Mouse (Mus musculus) megakaryocyte-erythroid progenitor cell, adult 5-6 weeks (primary cell): ENCODE measurements around the gene Heg1. TPM values are rescaled to one million over a fixed set of nuclear protein-coding genes. Genes with fewer than 3 reads are reported as not detected.

Experiments used
- ATAC-seq: replicated peaks from 2 replicates; pipeline ENCODE4 v1.8.0; 2016; ENCODE audit warnings: mild to moderate bottlenecking, inconsistent platforms; ENCODE audit not compliant: severe bottlenecking, poor library complexity, low FRiP score, low TSS enrichment
- total RNA-seq, 2 experiments: library from RNA; stranded (forward) in 1 of 2; stranded (reverse) in 1 of 2; fragments of 200-1000, 215-1000 nt in 1 of 2; fragments of >200 nt in 1 of 2; fragmentation: Nextera tagmentation in 1 of 2; gene quantifications; 2 replicates each; pipeline ENCODE4 v1.2.3; 2014 to 2017

Heg1 gene
- total RNA-seq, 2 experiments from 2014 or later = 54.2 to 88.3 TPM

GRCm38 (mm10) chr16:33675848-33676184 lies 8.4 kb upstream of the Heg1 start:
- no peak for ATAC-seq

- ATAC-seq = no peak
Observed at GRCm38 (mm10) chr16:33676347-33677312, 7.5 kb upstream of the Heg1 start.

- ATAC-seq = no peak
Observed at GRCm38 (mm10) chr16:33677313-33677690, 6.9 kb upstream of the Heg1 start.

GRCm38 (mm10) chr16:33677901-33678300 lies 6.3 kb upstream of the Heg1 start:
- ATAC-seq = no peak

GRCm38 (mm10) chr16:33680271-33680670 lies 3.9 kb upstream of the Heg1 start:
- no peak for ATAC-seq

- ATAC-seq = no peak
Observed at GRCm38 (mm10) chr16:33680816-33681215, 3.4 kb upstream of the Heg1 start.

- ATAC-seq = no peak
Observed at GRCm38 (mm10) chr16:33681661-33682060, 2.5 kb upstream of the Heg1 start.

- ATAC-seq = no peak
Observed at GRCm38 (mm10) chr16:33682651-33683050, 1.5 kb upstream of the Heg1 start.

- no peak for ATAC-seq
Observed at GRCm38 (mm10) chr16:33683206-33684161, 686 bp upstream of the Heg1 start.

- ATAC-seq = no peak
Observed at GRCm38 (mm10) chr16:33684703-33685701, 832 bp downstream of the Heg1 start.

- ATAC-seq = no peak
Observed at GRCm38 (mm10) chr16:33686056-33686455, 1.9 kb downstream of the Heg1 start.

GRCm38 (mm10) chr16:33687724-33688123 lies 3.6 kb downstream of the Heg1 start:
- no peak for ATAC-seq

GRCm38 (mm10) chr16:33690975-33691747 lies 7.0 kb downstream of the Heg1 start:
- ATAC-seq = no peak

- ATAC-seq = no peak
Observed at GRCm38 (mm10) chr16:33693553-33693952, 9.4 kb downstream of the Heg1 start.

GRCm38 (mm10) chr16:33696811-33697575 lies 12.8 kb downstream of the Heg1 start:
- ATAC-seq = no peak

- ATAC-seq = no peak
Observed at GRCm38 (mm10) chr16:33697576-33698276, 13.6 kb downstream of the Heg1 start.

- no peak for ATAC-seq
Observed at GRCm38 (mm10) chr16:33698277-33698790, 14.2 kb downstream of the Heg1 start.
